Mouse (Mus musculus): Measurements from ENCODE around the gene Fzd7.

DNA sequence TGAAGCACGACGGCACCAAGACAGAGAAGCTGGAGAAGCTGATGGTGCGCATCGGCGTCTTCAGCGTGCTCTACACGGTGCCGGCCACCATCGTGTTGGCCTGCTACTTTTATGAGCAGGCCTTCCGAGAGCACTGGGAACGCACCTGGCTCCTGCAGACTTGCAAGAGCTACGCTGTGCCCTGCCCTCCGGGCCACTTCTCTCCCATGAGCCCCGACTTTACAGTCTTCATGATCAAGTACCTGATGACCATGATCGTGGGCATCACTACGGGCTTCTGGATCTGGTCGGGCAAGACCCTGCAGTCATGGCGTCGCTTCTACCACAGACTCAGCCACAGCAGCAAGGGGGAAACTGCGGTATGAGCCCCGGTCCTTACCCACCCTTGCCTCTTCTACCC lies 2.1 kb downstream of the Fzd7 start:
- no peak for TF ChIP-seq CTCF (conservative IDR thresholded peaks at IDR 0.05; ENCODE audit: insufficient read depth, insufficient read length, low read depth, low read length)
- no peak for TF ChIP-seq POLR2A (IDR thresholded peaks at IDR 0.05; ENCODE audit: low read depth, low read length)
